Mouse (Mus musculus) kidney, adult 2 months (tissue): Measurements from ENCODE around the gene Commd6.

ENCODE experiments used
- CTCF ChIP-seq: fragments of 200-500 bp; conservative IDR thresholded peaks from 2 replicates; pipeline ENCODE4 v1.5.1; 2011; ENCODE audit warnings: low read depth, mild to moderate bottlenecking, control low read depth, low read length, moderate library complexity, mixed read lengths; ENCODE audit not compliant: insufficient read depth, insufficient read length
- POLR2A ChIP-seq: fragments of 200-500 bp; IDR thresholded peaks from one replicate; pipeline ENCODE4 v1.6.1; 2011; ENCODE audit warnings: low read depth, low read length, control low read depth

GRCm38 (mm10) chr14:101616178-101616577 is 24.3 kb downstream of the Commd6 start:
- TF ChIP-seq POLR2A (no peak), CTCF (no peak)
